Mouse (Mus musculus): ENCODE data around the gene Parvb. TPM values are rescaled to one million over a fixed set of nuclear protein-coding genes. Genes with fewer than 3 reads are reported as not detected.

The Parvb gene
- total and polyA plus RNA-seq, 3 experiments, result 4.8 to 58.0 TPM; not detected in 1

DNA sequence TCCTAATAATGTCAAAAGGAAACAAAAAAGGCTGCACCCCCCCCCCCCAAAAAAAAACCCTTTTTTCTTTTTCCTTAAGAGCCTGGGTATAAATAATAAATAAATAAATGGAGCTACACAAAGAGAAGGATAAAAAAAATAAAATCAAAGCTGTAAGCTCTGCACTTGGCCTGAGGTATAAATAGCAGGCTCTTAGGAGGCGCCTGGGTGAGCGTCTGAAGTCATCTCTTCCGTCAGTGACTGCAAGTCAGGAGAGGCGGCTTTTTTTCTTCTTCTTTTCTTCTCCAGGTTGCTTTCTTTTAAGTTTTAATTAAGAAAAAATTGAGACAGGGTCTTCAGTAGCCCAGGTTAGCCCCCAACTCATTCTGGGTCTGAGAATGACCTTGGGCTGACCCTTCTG lies 34.4 kb downstream of the Parvb start:
- Histone ChIP-seq H3K27ac (ENCODE audit: control insufficient read depth, low read depth, low read length) (no peak overlapping the region), H3K27me3 (ENCODE audit: control insufficient read depth in 1 of 2, insufficient read depth in 2 of 2, low read length in 2 of 2) (no peaks in the 10 kb centered on the region), H3K9ac (ENCODE audit: control insufficient read depth, low read depth, low read length, poor library complexity, severe bottlenecking) (no peak overlapping the region), H3K36me3 (ENCODE audit: control insufficient read depth in 1 of 2, insufficient read depth in 2 of 2, low read length in 2 of 2) (no peaks in the 10 kb centered on the region), H3K9me3 (replicated peaks; ENCODE audit: insufficient read depth, low read length) (no peaks in the 10 kb centered on the region), H3K79me2 (ENCODE audit: control insufficient read depth, insufficient read depth, low read length, poor library complexity) (no peaks in the 10 kb centered on the region), H3K4me1 (ENCODE audit: control insufficient read depth in 1 of 2, insufficient read depth in 2 of 2, low read length in 2 of 2) (no peaks in the 10 kb centered on the region), H3K4me3 (ENCODE audit: control insufficient read depth in 1 of 2, insufficient read depth in 1 of 2, low read depth in 2 of 2, low read length in 2 of 2) (no peak overlapping the region)
- TF ChIP-seq UBTF (IDR thresholded peaks at IDR 0.05; ENCODE audit: borderline replicate concordance, insufficient read depth, low read depth, low read length) (no peak), MYC (IDR thresholded peaks at IDR 0.05; ENCODE audit: low read depth, low read length) (no peak), RCOR1 (IDR thresholded peaks at IDR 0.05; ENCODE audit: low read depth, low read length) (no peak), POLR2A (IDR thresholded peaks at IDR 0.05; ENCODE audit: control insufficient read depth in 1 of 2, insufficient read depth in 1 of 2, low read depth in 1 of 2, low read length in 2 of 2, poor library complexity in 1 of 2) (no peak), ZMIZ1 (IDR thresholded peaks at IDR 0.05; ENCODE audit: low read depth, low read length) (no peak), POLR2AphosphoS5 (IDR thresholded peaks at IDR 0.05; ENCODE audit: borderline replicate concordance, low read depth, low read length) (no peak), MAZ (IDR thresholded peaks at IDR 0.05; ENCODE audit: low read depth, low read length) (no peak), MXI1 (IDR thresholded peaks at IDR 0.05; ENCODE audit: low read depth, low read length) (no peak), ELF1 (IDR thresholded peaks at IDR 0.05; ENCODE audit: low read depth, low read length) (no peak), MYB (IDR thresholded peaks at IDR 0.05; ENCODE audit: low read depth, low read length) (no peak), HCFC1 (IDR thresholded peaks at IDR 0.05; ENCODE audit: low read depth, low read length) (no peak), TBP (IDR thresholded peaks at IDR 0.05; ENCODE audit: low read depth, low read length) (no peak), CHD2 (IDR thresholded peaks at IDR 0.05; ENCODE audit: low read length) (no peak), NELFE (IDR thresholded peaks at IDR 0.05; ENCODE audit: low read depth, low read length) (no peak), ETS1 (IDR thresholded peaks at IDR 0.05; ENCODE audit: low read depth, low read length) (no peak), NRF1 (IDR thresholded peaks at IDR 0.05; ENCODE audit: insufficient read depth, low read depth, low read length, poor library complexity, severe bottlenecking) (no peak), ZKSCAN1 (IDR thresholded peaks at IDR 0.05; ENCODE audit: low read depth, low read length) (no peak), GABPA (IDR thresholded peaks at IDR 0.05; ENCODE audit: low read depth, low read length) (no peak), MEF2A (IDR thresholded peaks at IDR 0.05; ENCODE audit: extremely low read depth, insufficient replicate concordance, low read depth, low read length, poor library complexity, severe bottlenecking) (no peak), USF2 (IDR thresholded peaks at IDR 0.05; ENCODE audit: borderline replicate concordance in 1 of 2, insufficient read depth in 1 of 2, low read depth in 1 of 2, low read length in 2 of 2) (no peak)
- no peak for DNase-seq (ENCODE audit: low read depth, low spot score)

DNA sequence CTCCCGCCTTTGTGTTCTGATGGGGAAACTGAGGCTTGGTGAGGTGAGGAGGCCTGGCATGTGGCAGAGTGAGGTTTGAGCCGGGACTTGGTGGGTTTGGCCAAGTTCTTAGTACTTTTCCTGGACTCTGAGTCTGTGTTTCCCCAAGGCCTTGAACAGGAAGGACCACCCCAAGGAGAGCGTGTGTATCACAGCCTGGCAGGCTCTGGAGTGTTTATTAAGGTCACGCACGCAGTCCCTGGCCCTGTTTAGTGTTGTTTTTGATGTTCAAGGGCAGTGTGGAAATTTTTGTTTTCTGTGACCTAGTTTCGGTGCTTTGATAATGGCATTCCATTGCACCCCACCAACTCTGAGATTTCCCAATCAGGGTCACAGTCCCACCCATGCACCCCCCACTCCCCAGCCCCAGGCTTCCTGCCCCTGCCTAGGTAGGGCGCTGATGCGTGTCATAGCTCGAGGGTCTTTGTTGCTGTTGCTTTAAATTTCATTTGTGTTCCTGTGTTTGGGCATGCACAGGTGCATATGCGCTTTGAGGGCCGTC lies 35.9 kb downstream of the Parvb start:
- no peaks in the 10 kb centered on the region for H3K4me1 ChIP-seq (ENCODE audit: control insufficient read depth in 1 of 2, insufficient read depth in 2 of 2, low read length in 2 of 2)
- no peak overlapping the region for H3K27ac ChIP-seq (ENCODE audit: control insufficient read depth, low read depth, low read length)
- TF ChIP-seq EP300 (IDR thresholded peaks at IDR 0.05; ENCODE audit: low read depth in 1 of 2, low read length in 2 of 2) (no peak), USF2 (IDR thresholded peaks at IDR 0.05; ENCODE audit: borderline replicate concordance in 1 of 2, insufficient read depth in 1 of 2, low read depth in 1 of 2, low read length in 2 of 2) (no peak), MAZ (IDR thresholded peaks at IDR 0.05; ENCODE audit: low read depth, low read length) (no peak), BHLHE40 (IDR thresholded peaks at IDR 0.05; ENCODE audit: borderline replicate concordance, low read depth, low read length) (no peak), KAT2A (conservative IDR thresholded peaks at IDR 0.05; ENCODE audit: low read depth, low read length) (no peak), HCFC1 (IDR thresholded peaks at IDR 0.05; ENCODE audit: low read depth, low read length) (no peak), GABPA (IDR thresholded peaks at IDR 0.05; ENCODE audit: low read depth, low read length) (no peak), POLR2AphosphoS2 (IDR thresholded peaks at IDR 0.05; ENCODE audit: low read length) (no peak)
- no peaks in the 10 kb centered on the region for H3K36me3 ChIP-seq (ENCODE audit: control insufficient read depth in 1 of 2, insufficient read depth in 2 of 2, low read length in 2 of 2)
- no peaks in the 10 kb centered on the region for H3K79me2 ChIP-seq (ENCODE audit: control insufficient read depth, insufficient read depth, low read length, poor library complexity)
- H3K9me3 ChIP-seq (replicated peaks; ENCODE audit: insufficient read depth, low read length), result no peaks in the 10 kb centered on the region
- H3K4me3 ChIP-seq (ENCODE audit: control insufficient read depth in 1 of 2, insufficient read depth in 1 of 2, low read depth in 2 of 2, low read length in 2 of 2), result no peak overlapping the region
- H3K27me3 ChIP-seq (ENCODE audit: control insufficient read depth in 1 of 2, insufficient read depth in 2 of 2, low read length in 2 of 2), result no peaks in the 10 kb centered on the region
- H3K9ac ChIP-seq (ENCODE audit: control insufficient read depth, low read depth, low read length, poor library complexity, severe bottlenecking), result no peak overlapping the region
- no peak for DNase-seq (ENCODE audit: low read depth, low spot score)

Data from MEL (cell line).